Mouse (Mus musculus) embryonic facial prominence, embryonic 13.5 days (tissue): Measurements from ENCODE around the gene Dip2c. TPM values are rescaled to one million over a fixed set of nuclear protein-coding genes. Genes with fewer than 3 reads are reported as not detected.

Experiments used
- ATAC-seq: fragments of 200-750 bp; cut with Nextera tagmentation; 2 replicates; pipeline ENCODE4 v1.8.0; 2017; ENCODE audit warnings: low read depth; ENCODE audit not compliant: insufficient number of reproducible peaks, insufficient read depth, low FRiP score, low TSS enrichment
- H3K27ac ChIP-seq: fragments of 300-500 bp; sonication (generic); 2 replicates; pipeline ENCODE4 v1.5.1; 2015; ENCODE audit warnings: moderate library complexity, mild to moderate bottlenecking, inconsistent platforms
- H3K27me3 ChIP-seq: fragments of 300-500 bp; sonication (generic); 2 replicates; pipeline ENCODE4 v1.6.1; 2015; ENCODE audit warnings: mild to moderate bottlenecking, inconsistent platforms
- H3K36me3 ChIP-seq: fragments of 300-500 bp; sonication (generic); 2 replicates; pipeline ENCODE4 v1.6.1; 2015; ENCODE audit warnings: mild to moderate bottlenecking, inconsistent platforms
- H3K4me1 ChIP-seq: fragments of 300-500 bp; sonication (generic); 2 replicates; pipeline ENCODE4 v1.6.1; 2015; ENCODE audit warnings: inconsistent platforms
- H3K4me2 ChIP-seq: fragments of 300-500 bp; sonication (generic); 2 replicates; pipeline ENCODE4 v1.6.1; 2015; ENCODE audit warnings: moderate library complexity, mild to moderate bottlenecking, inconsistent platforms
- H3K4me3 ChIP-seq: fragments of 300-500 bp; sonication (generic); 2 replicates; pipeline ENCODE4 v1.5.1; 2015; ENCODE audit warnings: mild to moderate bottlenecking, inconsistent platforms
- H3K9ac ChIP-seq: fragments of 300-500 bp; sonication (generic); 2 replicates; pipeline ENCODE4 v1.6.1; 2015; ENCODE audit warnings: mild to moderate bottlenecking, inconsistent platforms
- H3K9me3 ChIP-seq: fragments of 300-500 bp; sonication (generic); 2 replicates; pipeline ENCODE4 v1.6.1; 2016; ENCODE audit warnings: inconsistent platforms
- WGBS: fragments of 180-500 bp; shearing (Covaris S2); methylation state at CpG from one replicate; pipeline ENCODE4 v1.1.7; 2015; ENCODE audit warnings: mixed read lengths; 5-methylcytosine and 5-hydroxymethylcytosine counted together
- polyA plus RNA-seq: library from polyadenylated mRNA; unstranded; fragments of >200 nt; fragmentation: Nextera tagmentation; extraction: Ambion mirVana; gene quantifications from 2 replicates; pipeline ENCODE4 v1.2.1, GENCODE M21; 2015

The Dip2c gene
- polyA plus RNA-seq, 1 experiment from 2014 or later: 5.6 TPM

DNA sequence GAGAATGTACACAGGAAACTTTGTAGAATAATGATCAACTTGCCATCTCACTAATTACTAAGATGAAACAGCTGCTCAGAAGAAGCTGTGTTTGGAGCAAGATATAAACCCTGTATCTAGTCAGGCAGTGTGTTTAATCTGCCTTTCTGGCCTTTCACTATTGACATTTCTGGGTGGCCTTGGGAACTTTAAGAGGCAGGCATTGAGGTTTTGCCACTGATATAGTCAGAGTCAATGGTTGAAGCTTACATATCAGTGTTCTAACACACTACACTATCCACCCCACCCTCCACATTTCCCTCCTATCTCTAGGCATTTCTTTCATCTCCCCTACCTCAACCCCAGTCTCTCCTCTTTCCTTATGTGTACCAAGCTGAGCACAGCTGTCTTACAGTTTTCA lies 149.9 kb downstream of the Dip2c start:
- ATAC-seq: no peak
- Histone ChIP-seq H3K4me2 (no peak overlapping the region), H3K27ac (no peak overlapping the region), H3K27me3 (no peaks in the 10 kb centered on the region), H3K4me1 (peaks cover 2% of the 10 kb centered on the region; the same call in 1 of the 2 replicates), H3K4me3 (no peak overlapping the region), H3K9me3 (peaks cover 2% of the 10 kb centered on the region; the same call in 1 of the 2 replicates), H3K36me3 (no peaks in the 10 kb centered on the region), H3K9ac (no peak overlapping the region)

DNA sequence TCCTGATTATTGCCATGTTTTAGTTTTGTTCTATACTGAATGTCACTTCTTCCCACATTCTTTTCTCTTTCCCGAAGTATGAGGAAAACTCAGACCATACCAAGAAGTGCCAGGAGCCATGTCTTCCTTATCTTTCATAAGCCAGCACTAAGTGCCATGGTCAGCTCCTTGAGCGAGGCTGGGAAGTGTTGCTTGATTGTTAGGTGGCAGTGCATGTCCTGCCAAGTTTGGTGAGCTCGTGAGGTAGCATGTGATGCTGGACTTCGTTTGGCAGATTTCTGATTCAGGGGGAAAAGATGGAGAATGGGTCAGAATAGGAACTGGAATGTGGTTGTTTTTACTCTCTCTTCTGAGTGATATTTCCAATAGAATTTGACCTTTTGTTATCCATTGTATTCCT lies 150.5 kb downstream of the Dip2c start:
- H3K9me3 ChIP-seq: peaks cover 3% of the 10 kb centered on the region; the same call in 1 of the 2 replicates
- no peak overlapping the region for H3K4me3 ChIP-seq
- H3K27me3 ChIP-seq: no peaks in the 10 kb centered on the region
- no peak overlapping the region for H3K27ac ChIP-seq
- H3K9ac ChIP-seq: no peak overlapping the region
- 70% methylated on average over 4 of the region's 4 CpGs for WGBS
- peaks cover 2% of the 10 kb centered on the region; the same call in 1 of the 2 replicates for H3K4me1 ChIP-seq
- no peaks in the 10 kb centered on the region for H3K36me3 ChIP-seq
- no peak overlapping the region for H3K4me2 ChIP-seq
- no peak for ATAC-seq

DNA sequence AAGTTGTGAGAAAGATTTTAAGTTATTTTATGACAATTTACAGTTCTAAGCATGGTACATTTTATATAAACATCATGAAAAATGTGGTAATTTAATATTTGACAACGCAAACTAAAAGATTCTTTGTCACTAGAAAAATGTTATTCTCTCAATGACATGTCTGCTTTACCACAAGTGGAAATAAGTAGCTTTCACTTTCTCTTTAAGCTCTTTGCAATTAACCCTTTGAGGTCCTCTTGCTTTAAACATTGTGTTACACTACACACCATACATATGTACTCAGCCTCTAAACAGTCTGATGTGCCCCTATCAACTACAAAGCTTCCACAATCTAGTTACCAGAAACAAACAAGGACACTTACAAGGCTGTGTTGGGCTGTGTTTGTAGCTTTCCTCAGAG lies 153.6 kb downstream of the Dip2c start:
- Histone ChIP-seq H3K9me3 (peaks cover 3% of the 10 kb centered on the region; the same call in 1 of the 2 replicates), H3K4me3 (no peak overlapping the region), H3K4me1 (peaks cover 2% of the 10 kb centered on the region; the same call in 1 of the 2 replicates), H3K36me3 (no peaks in the 10 kb centered on the region), H3K27ac (no peak overlapping the region), H3K27me3 (no peaks in the 10 kb centered on the region), H3K9ac (no peak overlapping the region), H3K4me2 (no peak overlapping the region)
- ATAC-seq: no peak
- 78% methylated on average over 1 of the region's 1 CpGs for WGBS

DNA sequence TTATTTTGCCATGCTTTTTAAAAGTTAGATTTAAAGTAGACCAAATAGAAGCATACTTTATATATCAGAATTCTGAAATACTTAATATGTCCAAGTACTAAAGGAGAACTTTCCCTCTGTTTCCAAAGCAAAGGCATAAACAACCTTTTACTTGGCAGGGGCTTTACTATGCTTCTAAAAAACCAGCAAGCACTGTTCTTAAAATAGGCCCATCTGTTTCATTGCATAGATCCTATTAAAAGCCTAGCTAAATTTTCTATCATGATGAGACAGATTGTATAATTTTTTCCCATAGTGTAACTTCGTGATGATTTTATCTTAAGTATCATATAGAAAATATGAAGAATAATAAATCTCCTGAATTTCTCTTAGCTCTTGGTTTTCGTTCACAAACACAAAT lies 154.4 kb downstream of the Dip2c start:
- no peaks in the 10 kb centered on the region for H3K27me3 ChIP-seq
- peaks cover 3% of the 10 kb centered on the region; the same call in 1 of the 2 replicates for H3K9me3 ChIP-seq
- WGBS: 92% methylated on average over 2 of the region's 2 CpGs

DNA sequence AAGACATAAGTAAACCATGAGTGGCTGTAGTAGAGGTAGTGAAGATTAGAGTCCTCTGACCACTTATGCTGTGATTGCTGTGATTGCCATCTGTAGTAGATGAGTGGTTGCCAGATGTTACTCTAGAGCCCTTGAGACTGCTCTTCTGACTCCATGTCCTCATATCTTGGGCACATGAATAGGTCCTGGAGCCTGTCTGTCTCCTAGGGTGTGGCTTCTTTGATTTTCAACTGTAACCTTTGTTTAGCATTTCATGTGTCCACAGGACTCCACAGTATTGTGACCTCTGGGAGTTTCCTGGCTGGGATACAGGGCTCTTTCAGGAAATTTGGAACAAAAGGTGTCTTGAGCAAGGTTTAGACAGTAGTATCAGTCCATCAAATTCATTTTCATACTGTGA lies 155.1 kb downstream of the Dip2c start:
- peaks cover 2% of the 10 kb centered on the region; the same call in 1 of the 2 replicates for H3K4me1 ChIP-seq
- peaks cover 3% of the 10 kb centered on the region; the same call in 1 of the 2 replicates for H3K9me3 ChIP-seq
- H3K4me2 ChIP-seq: no peak overlapping the region
- H3K4me3 ChIP-seq: no peak overlapping the region
- no peak overlapping the region for H3K27ac ChIP-seq
- H3K9ac ChIP-seq: no peak overlapping the region
- no peaks in the 10 kb centered on the region for H3K27me3 ChIP-seq
- no peak for ATAC-seq
- no peaks in the 10 kb centered on the region for H3K36me3 ChIP-seq

More for the DNA sequence above, 154.4 kb downstream of the Dip2c start:
- Histone ChIP-seq H3K27ac (no peak overlapping the region), H3K4me1 (peaks cover 2% of the 10 kb centered on the region; the same call in 1 of the 2 replicates), H3K4me2 (no peak overlapping the region), H3K9ac (no peak overlapping the region), H3K36me3 (no peaks in the 10 kb centered on the region), H3K4me3 (no peak overlapping the region)
- no peak for ATAC-seq

DNA sequence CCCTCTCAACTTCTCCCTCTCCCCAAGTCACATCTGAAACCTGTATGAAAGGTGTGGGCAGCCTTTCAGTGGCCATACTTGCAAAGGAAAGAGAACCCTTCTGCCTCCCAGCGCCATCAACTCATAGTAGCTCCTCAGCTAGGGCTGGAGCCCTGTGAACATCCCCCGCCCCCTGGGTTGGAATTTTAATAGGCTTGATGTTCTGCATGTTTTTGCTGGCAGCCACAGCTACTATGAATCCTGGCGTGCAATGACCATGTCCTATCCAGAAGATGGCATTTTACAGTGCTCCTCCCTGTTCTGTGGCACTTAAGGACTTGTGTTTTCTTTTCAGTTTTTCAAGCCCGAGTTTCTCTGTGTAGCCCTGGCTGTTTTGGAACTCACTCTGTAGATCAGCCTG lies 166.7 kb downstream of the Dip2c start:
- Histone ChIP-seq H3K4me1 (no peaks in the 10 kb centered on the region), H3K27me3 (no peaks in the 10 kb centered on the region), H3K4me3 (no peak overlapping the region), H3K9ac (no peak overlapping the region), H3K36me3 (peaks cover 7% of the 10 kb centered on the region; the same call in 1 of the 2 replicates), H3K9me3 (peaks cover 3% of the 10 kb centered on the region; the same call in 1 of the 2 replicates), H3K27ac (no peak overlapping the region), H3K4me2 (no peak overlapping the region)
- no peak for ATAC-seq
- 75% methylated on average over 4 of the region's 4 CpGs for WGBS

DNA sequence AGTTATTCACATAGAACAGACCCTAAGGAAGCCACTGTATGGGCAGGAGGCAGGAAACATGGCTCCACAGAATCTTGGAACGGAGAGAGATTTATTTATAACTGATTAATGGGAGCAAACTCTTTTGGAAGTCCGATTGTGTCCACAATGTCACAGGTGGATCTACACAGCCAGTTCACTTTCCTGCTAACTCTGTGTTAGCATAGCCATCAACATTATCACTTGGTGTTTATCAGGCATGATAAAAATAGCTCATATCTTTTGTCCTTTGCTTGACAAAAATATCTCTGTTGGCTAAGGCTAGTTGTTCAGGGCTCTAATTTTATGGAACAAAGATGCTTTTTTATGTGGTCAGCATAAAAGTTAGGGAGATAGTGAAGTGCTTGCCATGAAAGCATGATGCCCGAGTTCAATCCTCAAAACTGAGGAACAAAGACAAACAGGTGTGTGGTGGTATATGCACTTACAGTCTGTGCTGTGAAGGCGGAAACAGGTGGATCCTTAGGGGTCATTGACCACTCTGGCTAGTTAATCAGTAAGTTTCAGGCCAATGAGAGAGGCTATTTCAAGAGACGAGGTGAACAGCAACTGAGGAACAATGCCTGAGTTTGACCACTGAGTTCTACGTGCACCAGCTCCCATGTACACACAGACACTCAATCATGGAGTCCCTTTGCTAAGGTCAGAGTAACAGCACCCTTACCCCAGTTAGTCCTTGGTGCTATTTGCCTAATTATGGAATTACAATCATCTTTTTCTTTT lies 169.4 kb downstream of the Dip2c start:
- no peak overlapping the region for H3K4me2 ChIP-seq
- peaks cover 7% of the 10 kb centered on the region; the same call in 1 of the 2 replicates for H3K36me3 ChIP-seq
- H3K27me3 ChIP-seq: no peaks in the 10 kb centered on the region
- H3K4me3 ChIP-seq: no peak overlapping the region
- no peak overlapping the region for H3K9ac ChIP-seq
- WGBS: 88% methylated on average over 6 of the region's 6 CpGs
- no peak overlapping the region for H3K27ac ChIP-seq
- H3K4me1 ChIP-seq: no peaks in the 10 kb centered on the region
- ATAC-seq: no peak
- H3K9me3 ChIP-seq: peaks cover 3% of the 10 kb centered on the region; the same call in 1 of the 2 replicates

DNA sequence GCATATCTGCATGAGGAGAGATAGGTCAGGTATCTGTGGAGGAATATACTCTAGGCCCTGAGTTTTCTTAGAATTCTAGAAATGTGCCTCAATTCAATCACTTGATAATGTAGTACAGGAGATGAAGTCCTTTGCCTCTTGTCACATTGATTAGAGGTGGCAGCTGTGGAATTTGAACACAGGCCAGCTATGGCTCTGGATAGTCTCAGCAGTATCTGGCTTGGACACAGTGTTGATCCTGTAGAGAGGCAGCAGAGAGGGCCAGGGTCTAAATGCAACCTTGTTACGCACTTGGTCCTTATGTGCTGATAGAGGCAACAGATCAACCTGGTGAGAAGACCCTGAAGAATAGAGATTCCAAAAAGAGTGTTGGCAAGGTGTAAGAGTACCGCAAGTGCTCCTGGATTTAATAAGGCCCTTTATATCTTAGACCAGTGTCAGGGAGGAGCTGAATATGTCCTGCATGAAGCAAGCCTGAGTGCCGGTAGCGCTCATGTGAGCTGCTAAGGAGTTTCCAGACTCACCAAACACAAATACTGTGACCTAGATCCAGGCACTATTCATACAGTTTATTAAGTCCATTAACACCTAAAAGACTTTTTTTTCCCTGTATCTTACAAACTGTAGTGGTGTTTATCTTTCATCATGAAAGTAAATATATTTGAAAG lies 170.3 kb downstream of the Dip2c start:
- Histone ChIP-seq H3K9ac (no peak overlapping the region), H3K4me2 (no peak overlapping the region), H3K36me3 (peaks cover 7% of the 10 kb centered on the region; the same call in 1 of the 2 replicates), H3K27me3 (no peaks in the 10 kb centered on the region), H3K27ac (no peak overlapping the region), H3K4me1 (peaks cover 3% of the 10 kb centered on the region; the same call in 1 of the 2 replicates), H3K4me3 (no peak overlapping the region), H3K9me3 (peaks cover 3% of the 10 kb centered on the region; the same call in 1 of the 2 replicates)
- WGBS: 97% methylated on average over 4 of the region's 4 CpGs
- no peak for ATAC-seq

DNA sequence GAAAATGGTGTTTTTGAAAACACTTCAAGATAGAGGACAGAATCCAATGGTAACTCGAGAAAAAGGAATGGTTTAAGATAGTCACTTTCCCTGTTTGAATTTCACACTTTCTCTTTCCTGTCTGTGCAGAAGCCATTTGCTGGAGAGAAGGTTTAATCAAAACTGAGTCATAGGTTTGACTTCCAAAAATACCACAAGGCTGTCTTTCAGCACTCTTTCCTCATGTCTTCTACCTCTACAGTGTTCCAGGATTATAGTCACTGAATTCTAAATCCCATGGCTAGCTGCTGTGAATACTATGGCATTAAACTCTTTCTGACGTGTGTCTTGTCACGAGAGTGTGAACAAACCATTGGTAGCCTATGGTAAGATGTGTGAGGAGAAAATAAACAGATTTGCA lies 173.9 kb downstream of the Dip2c start:
- Histone ChIP-seq H3K27ac (no peak overlapping the region), H3K9me3 (no peaks in the 10 kb centered on the region), H3K9ac (no peak overlapping the region), H3K36me3 (no peaks in the 10 kb centered on the region), H3K4me3 (no peak overlapping the region), H3K4me1 (peaks cover 6% of the 10 kb centered on the region; the same call in 1 of the 2 replicates), H3K4me2 (no peak overlapping the region), H3K27me3 (no peaks in the 10 kb centered on the region)
- WGBS: 85% methylated on average over 3 of the region's 3 CpGs
- no peak for ATAC-seq

DNA sequence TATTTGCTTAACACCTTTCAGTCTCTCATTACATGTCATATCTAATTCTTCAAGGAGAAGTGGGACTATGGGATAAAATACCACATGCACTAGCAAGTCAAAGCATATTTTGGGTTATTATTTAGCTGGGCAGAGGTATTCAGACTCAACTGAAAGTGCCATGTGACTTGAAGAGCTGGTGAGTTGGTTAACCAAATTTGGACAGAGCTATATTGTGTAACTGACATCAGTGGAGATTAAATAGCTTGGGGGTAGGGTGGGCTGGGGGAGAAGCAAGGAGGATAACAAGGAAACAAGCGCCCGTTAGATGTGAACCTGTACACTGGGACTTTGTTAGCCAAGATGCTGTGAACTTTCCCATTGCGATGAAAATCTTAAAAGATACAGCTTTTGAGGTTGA lies 175.6 kb downstream of the Dip2c start:
- no peak overlapping the region for H3K9ac ChIP-seq
- no peaks in the 10 kb centered on the region for H3K36me3 ChIP-seq
- H3K4me2 ChIP-seq: no peak overlapping the region
- no peak for ATAC-seq
- no peaks in the 10 kb centered on the region for H3K27me3 ChIP-seq
- H3K4me3 ChIP-seq: no peak overlapping the region
- no peak overlapping the region for H3K27ac ChIP-seq
- H3K9me3 ChIP-seq: no peaks in the 10 kb centered on the region
- 69% methylated on average over 3 of the region's 3 CpGs for WGBS
- H3K4me1 ChIP-seq: peaks cover 6% of the 10 kb centered on the region; the same call in 1 of the 2 replicates

DNA sequence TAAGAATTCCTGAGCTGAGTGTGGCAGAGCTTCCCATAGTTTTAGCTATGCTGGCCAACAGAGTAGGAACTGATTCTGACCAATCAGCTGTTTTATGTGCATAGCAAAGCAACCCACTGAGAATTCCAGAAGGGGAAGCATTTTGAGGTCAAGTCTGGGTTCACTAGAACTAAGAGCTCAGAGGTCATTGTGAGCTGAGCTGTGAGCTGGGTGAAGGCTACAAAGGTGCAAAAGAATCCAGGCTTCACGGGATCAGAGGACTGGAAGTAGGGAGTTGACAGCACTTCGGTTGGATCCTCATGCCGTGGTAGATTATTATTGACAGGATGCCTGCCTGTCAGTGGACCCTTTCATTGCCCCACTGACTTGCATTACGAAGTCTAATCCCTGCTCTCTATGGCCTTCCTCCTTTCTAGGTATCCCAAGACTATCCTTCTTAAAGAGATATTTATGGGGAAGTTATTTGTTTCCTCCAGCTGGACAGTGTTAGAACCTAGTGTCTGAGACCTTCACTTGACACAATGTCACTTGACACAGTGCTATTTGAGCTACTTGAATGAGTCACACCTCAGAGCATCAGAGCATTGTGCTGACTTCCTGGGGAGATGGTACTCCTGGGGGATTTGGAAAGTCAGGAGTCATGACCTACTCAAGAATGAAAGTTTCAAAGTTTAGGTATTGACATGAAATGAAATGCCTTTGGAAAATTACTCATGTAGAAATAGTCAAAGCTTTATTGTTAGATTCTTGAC lies 178.3 kb downstream of the Dip2c start:
- no peaks in the 10 kb centered on the region for H3K9me3 ChIP-seq
- H3K4me3 ChIP-seq: no peak overlapping the region
- H3K27ac ChIP-seq: no peak overlapping the region
- ATAC-seq: no peak
- 61% methylated on average over 4 of the region's 4 CpGs for WGBS
- H3K4me2 ChIP-seq: no peak overlapping the region
- H3K4me1 ChIP-seq: peaks cover 6% of the 10 kb centered on the region; the same call in 1 of the 2 replicates
- H3K9ac ChIP-seq: no peak overlapping the region
- no peaks in the 10 kb centered on the region for H3K36me3 ChIP-seq
- H3K27me3 ChIP-seq: no peaks in the 10 kb centered on the region
